Mouse (Mus musculus): ENCODE measurements around the gene Pdik1l.

Gene Pdik1l

DNA sequence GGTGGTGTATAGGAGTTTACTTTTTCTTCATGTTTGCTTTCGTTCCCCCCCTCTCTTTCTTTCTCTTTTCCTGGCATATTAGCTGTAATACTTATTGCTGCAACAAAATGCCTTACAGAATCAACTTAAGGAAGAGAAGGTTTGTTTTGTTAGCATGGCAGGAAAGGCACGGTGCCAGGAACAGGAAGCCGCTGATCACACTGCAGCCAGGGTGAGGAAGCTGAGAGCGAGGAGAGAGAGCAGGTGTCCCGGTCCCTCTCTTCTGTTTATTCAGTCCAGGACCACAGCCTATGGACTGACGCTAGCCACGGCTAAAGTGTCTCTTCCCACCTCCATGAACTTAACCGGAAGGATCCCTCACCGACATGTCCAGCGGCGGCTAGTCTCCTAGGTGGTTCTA is 29.3 kb downstream of the Pdik1l start:
- DNase-seq (ENCODE audit: low spot score in 2 of 2) = no peak

GRCm38 (mm10) chr4:134257198-134258009 is 30.3 kb downstream of the Pdik1l start:
- DNase-seq (ENCODE audit: low spot score in 2 of 2) = no peak

- no peak for DNase-seq (ENCODE audit: low spot score in 2 of 2)
Measured at GRCm38 (mm10) chr4:134256407-134257197, 31.1 kb downstream of the Pdik1l start.

DNA sequence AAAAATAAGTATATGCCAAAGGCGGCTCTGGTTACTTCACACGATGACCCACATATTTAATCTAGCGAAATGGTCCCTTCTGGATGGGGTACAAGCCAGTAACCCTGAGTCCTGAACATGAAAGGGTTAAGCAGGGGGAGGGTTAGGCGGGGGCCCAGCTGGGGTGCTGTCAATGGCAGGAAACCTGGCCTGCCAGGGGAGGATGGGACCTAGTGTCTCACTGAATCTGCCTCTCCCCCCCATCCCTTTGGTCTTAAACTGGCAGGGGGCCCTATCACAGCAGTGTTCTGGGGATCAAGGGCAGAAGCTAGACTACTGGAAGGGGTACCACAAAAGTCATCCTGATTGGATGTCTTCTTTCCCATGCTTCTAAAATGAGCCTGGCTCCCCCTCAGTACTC is 31.8 kb downstream of the Pdik1l start:
- DNase-seq (ENCODE audit: low spot score in 2 of 2) = no peak

DNA sequence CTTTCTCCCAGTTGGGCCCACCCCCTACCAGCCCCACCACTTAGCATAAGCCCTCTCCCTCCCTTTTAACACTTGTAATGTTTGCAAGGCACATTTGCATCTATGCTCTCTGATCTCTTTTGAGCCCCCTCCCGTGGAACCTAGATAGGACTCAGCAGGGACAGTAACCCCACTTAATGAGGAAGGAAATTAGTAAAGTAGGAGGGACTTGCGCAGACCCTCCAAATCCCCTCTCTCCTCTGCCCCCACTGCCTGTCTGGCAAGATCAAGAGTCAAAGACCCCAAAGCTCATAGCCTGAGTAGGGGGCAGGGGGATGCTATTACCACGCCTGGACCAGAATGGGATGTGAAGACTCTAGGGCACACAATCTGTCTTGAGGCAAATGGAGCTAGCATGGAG is 32.9 kb downstream of the Pdik1l start:
- no peak for DNase-seq (ENCODE audit: low spot score in 2 of 2)

DNA sequence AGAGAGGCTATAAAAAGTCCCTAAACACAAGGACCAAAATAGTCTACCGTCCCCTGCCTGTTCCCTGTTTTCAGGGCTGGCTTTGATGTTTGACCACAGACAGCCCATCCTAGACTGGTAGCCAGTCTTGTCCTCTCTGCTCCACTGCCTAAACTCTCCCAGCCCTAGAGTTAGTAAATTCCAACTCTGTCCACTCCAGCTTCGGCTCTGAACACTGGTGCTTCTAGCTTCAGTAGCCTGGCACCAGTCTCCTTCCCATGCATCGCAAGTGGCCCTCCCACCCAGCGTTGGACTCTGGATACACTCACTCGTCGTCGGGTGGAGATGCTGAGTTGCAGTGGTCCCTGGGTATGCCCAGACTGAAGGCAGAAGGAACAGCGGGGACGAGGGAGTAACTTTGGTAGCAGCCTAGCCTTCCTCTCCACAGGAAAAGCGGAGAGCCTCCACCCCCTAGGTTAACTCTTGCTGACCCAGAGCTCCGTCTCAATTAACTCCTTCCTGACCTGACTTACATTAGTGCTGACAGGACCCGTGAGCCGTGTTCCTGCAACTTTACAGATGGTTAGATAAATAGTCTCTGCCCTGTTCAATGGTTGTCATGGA is 33.9 kb downstream of the Pdik1l start, which contains the start of gene Grrp1:
Gene Grrp1 (minus strand): TSS at position 385 of the 603 bp plus-strand sequence.
- no peak for DNase-seq (ENCODE audit: low spot score in 2 of 2)

- DNase-seq (ENCODE audit: low spot score in 2 of 2) = no peak
Measured at GRCm38 (mm10) chr4:134252911-134253721, 34.6 kb downstream of the Pdik1l start.

GRCm38 (mm10) chr4:134252131-134252910 is 35.4 kb downstream of the Pdik1l start:
- DNase-seq (ENCODE audit: low spot score in 2 of 2) = no peak

DNA sequence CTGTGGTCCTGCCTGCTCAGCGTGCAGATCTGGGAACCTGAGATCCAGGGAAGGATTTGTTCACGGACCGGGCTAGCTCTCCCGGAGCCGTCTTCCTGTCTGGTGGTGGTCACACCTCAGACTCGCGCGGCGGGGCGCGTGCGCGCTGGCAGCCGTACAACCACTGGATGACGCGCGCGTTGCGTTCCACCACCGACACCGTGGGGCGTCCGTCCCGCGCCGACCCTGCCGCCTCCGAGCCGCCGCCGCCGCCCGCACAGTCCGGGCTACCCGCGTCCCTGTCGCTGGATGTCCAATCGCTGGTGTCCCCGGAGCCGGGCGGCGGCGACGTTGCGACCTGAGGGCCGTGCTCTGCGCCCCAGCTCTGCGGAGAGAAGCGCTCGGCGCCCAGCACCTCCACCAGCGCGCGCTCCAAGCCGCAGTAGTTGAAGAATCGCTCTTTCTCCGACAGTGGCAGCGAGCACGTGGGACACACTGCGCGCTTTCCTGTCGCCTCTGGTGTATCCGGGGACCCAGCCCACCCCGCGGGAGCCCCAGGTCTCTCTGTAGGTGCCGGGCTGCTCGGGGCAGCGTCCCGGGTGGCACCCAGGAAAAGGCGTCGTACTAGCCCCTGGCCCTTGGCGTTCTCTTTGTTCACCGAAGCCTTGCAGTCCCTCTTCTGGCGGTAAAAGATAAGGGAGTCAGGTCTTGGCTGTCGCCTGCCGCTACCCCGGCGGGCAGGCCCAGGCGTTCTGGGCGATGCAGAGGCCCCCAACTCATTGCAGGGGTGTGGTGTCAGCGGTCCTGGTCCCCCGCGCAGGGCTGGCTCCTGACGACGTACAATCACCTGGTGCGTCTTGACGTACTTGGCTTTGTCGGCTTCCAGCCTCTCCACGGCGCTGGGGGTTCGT is 36.2 kb downstream of the Pdik1l start:
- DNase-seq (ENCODE audit: low spot score in 2 of 2) = peak; percentile 42 to 52

- DNase-seq (ENCODE audit: low spot score in 2 of 2) = peak in 1 of 2 experiments; percentile 47
Measured at GRCm38 (mm10) chr4:134250930-134251240, 36.8 kb downstream of the Pdik1l start.

- DNase-seq (ENCODE audit: low spot score in 2 of 2) = no peak
Measured at GRCm38 (mm10) chr4:134250116-134250929, 37.4 kb downstream of the Pdik1l start.

DNA sequence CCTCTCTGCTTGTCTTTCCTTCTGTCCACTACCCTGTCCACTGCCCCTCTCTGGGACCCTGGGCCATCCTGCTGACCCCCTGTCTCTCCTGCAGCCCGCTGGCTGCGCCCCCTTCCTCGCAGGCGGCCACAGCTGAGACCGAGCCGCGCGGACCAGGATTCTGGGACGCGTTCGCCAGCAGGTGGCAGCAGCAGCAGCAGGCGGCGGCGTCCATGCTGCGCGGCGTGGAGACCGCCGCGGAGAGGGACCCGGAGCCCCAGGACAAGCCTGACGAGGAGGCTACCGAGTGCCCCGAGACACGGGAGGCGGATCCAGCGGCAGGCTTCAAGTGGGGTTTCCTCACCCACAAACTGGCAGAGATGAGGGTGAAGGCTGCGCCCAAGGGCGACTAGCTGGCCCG is 38.0 kb downstream of the Pdik1l start:
- peak; percentile 64 to 68 for DNase-seq (ENCODE audit: low spot score in 2 of 2)

- DNase-seq (ENCODE audit: low spot score in 2 of 2) = no peak
Measured at GRCm38 (mm10) chr4:134246719-134247258, 40.9 kb downstream of the Pdik1l start, which contains the start of gene Gm30191. Gm30191 (plus strand) TSS chr4:134246935.

DNA sequence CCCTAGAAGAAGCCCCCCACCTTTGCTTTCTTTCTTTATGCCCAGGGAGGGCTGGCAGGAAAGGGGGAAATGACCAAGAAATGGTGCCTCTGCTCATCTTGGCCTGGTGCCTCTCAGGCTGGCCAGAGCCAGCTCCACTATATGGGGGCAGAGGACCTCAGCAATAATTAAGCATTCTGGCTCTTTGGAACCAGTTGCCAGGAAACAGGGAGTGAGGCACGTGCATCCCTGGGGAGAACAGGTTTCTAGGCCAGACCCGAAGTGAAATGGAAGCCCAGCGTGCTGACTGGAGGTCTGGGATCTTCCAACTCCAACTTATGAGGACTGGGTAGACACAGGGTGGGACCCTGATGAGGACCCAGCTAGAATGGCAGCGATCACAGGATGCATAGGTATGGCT is 41.4 kb downstream of the Pdik1l start:
- DNase-seq (ENCODE audit: low spot score in 2 of 2) = no peak

- peak; percentile 96 to 98 for DNase-seq (ENCODE audit: low spot score in 2 of 2)
Measured at GRCm38 (mm10) chr4:134245148-134245843, 42.4 kb downstream of the Pdik1l start, which contains the start of gene Zfp593. Zfp593 (minus strand) TSS chr4:134245592.

DNA sequence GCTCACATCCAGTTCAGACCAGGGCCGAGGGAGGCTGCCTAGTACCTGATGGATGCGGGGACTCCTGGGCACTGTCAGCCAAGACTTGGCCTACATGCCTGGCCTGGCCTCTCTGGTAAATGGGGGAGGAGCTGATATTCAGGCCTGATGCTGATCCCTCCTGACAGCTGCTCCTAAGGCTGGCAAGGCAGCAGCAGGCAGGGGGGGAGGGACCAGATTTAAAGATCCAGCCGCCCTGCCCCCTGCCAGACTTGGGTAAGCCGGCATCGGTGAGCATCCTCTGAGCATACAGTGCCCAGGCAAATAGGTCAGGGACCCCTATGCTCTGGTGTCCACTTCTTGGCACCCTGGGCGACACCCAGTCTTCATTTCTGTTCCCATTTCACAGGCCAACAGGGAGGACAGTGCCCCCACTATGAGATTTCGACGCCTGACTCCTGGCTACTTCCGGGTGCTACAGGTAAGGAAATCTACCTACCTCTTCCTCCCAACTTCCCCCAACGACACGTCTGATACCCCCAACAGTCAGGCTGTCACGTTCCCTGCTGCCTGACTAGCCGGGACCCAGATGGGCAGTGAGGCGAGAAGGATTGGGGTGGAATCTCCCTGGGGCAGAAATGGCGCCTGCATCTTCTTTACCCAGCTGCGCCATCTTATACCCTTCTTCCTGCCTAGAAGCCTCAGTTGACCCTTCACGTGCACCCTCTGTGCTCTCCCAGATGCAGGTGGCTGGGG is 44.0 kb downstream of the Pdik1l start, which contains the start of gene E130218I03Rik:
Gene E130218I03Rik (plus strand): TSS at position 147 of the 735 bp plus-strand sequence.
- no peak for DNase-seq (ENCODE audit: low spot score in 2 of 2)

- no peak for DNase-seq (ENCODE audit: low spot score in 2 of 2)
Measured at GRCm38 (mm10) chr4:134238686-134239085, 49.0 kb downstream of the Pdik1l start.

Data from right cerebral cortex, adult 2 months (tissue).